Mouse (Mus musculus) adrenal gland, adult (tissue): ENCODE results near the gene Acd.
A peak's percentile ranks its signal among the peaks of the same experiment; 100 is the strongest.

Source experiments
- DNase-seq, 2 experiments: peaks; one replicate each; pipeline ENCODE4 v3.0.0; 2022 to 2023; ENCODE audit warnings: low spot score in 1 of 2; ENCODE audit not compliant: inconsistent age in 2 of 2

Acd gene

DNA sequence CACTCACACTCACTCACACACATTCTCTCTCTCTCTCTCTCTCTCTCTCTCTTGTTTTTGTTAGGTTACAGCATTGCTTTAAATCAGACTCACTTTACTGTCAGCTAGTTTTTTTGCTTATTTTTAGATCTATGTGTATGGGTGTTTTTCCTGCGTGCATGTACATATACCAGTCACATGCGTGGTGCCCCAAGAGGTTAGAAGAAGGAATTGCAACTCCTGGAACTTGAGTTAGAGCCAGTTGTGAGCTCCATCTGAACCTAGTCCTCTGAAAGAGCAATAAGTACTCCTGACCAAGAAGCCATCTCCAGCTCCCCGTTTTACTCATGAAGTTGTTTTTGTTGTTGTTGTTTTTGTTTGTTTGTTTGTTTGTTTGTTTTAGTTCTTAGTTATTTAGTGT, 39.7 kb downstream of the Acd start:
- DNase-seq: peak in 1 of 2 experiments; percentile 58

DNA sequence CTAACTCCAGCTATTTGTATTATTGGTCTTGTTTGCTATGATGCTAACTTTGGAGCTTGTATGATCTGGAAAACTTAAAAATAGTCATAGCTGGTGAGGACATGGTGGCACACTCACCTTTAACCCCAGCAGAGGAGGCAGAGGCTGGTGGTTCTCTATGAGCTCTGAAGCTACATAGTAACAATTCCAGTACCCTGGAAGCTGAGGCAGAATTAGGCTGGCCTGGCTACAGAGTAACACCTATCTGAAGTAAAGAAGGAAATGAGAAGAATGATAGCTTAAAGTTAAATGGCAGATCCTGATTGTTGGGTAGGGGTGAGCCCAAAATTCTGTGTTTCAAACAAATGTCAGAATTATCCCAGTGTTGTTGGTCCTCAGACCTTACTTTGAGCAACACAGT, 43.3 kb downstream of the Acd start:
- DNase-seq: no peak

DNA sequence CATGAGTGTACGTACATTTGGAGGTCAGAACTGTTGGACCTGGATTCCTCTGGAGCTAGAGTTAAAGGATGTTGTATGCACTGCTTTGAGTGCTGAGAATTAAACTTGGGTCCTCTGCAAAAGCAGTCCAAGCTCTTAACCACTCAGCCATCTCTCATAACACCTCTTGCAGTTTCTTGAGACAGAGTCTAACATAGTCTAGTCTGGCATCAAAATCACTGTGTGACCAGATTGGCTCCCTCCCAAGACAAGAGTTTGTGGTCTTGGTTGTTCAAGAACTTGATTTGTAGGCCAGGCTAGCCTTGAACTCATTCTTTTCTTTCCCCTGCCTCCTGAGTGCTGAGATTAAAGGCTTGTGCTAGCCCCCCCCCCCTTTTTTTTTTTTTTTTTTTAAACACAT, 52.0 kb downstream of the Acd start:
- DNase-seq: peak in 1 of 2 experiments; percentile 58
